Mouse (Mus musculus): ENCODE data around the gene Rnpc3. TPM values are rescaled to one million over a fixed set of nuclear protein-coding genes. Genes with fewer than 3 reads are reported as not detected.

Rnpc3 gene
- polyA plus RNA-seq (2012; rRNA removed; ENCODE audit: low replicate concordance), result 9.1 and 11.7 TPM in 2 replicates

DNA sequence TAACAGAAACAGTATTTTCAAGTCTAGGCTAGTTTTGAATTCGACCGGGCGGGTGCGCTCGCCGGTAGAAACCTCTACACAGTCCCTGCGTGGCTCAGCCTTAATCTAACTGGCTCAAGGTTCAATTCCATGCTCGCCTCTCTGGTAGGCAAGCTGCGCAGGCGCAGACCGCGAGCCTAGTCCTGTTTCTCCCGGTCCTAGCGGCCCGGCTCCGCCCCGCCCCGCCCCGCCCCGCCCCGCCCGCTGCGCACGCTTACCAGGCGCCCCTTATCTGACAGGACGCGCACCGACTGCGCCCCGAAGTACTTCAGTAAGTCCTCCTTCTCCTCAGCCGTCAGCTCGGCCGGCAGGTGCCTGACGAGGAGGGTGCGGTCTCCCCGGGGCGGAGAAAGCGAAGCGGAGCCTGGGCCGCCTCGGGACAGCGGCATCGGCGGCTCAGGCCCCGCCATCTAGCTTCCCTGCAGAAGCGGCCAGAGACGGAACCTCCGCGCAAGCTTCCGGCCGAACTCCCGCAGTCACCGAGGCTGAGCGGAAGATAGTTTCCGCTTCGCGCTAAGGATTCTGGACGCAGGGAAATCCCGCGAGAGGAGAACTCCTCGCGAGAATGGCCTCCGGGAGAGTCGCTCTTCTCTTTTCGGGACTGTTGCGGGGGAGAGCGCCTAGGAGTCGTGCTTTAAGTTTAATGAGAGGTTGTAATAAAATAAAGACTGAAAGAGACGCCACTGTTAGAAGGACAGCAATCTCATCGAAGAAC is at the start of gene Rnpc3:
Gene Rnpc3, minus strand, starts transcription at position 544 of the 754 bp plus-strand sequence.

DNA sequence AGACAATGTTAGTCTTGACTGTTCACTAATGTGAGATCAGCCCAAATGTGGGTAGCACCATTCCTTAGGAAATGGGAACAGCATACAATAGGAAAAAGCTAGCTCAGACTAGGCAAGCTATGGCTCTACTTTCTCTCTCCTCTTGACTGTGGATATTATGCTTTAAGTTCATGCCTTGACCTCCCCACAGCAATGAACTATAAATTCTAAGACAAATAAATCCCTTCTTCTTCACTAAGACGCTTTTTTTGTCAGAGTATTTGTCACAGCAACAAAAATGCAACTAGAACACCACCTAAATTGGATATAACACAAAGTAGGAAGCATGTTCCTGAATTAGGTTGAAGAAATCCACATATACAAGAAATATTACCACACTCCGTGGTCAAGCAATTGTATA is 23.4 kb downstream of the Rnpc3 start, which contains the start of gene Amy1:
Gene Amy1, minus strand, starts transcription at position 101 of the 400 bp plus-strand sequence.

Other genes starting within 250 kb of the Rnpc3 start
- not detected in 2 replicates for gene Amy2a1, start 97.7 kb downstream of the Rnpc3 start, polyA plus RNA-seq (2012; rRNA removed; ENCODE audit: low replicate concordance)
- gene Amy1, start 23.4 kb downstream of the Rnpc3 start, polyA plus RNA-seq (2012; rRNA removed; ENCODE audit: low replicate concordance), result 43.4 and 136 TPM in 2 replicates

Data from subcutaneous adipose tissue, adult 2 months (tissue).